Mouse (Mus musculus): ENCODE data around the gene Nhlrc4. TPM values are rescaled to one million over a fixed set of nuclear protein-coding genes. Genes with fewer than 3 reads are reported as not detected.

Nhlrc4 gene
- polyA plus RNA-seq, 1 experiment from 2014 or later: 5.0 TPM

DNA sequence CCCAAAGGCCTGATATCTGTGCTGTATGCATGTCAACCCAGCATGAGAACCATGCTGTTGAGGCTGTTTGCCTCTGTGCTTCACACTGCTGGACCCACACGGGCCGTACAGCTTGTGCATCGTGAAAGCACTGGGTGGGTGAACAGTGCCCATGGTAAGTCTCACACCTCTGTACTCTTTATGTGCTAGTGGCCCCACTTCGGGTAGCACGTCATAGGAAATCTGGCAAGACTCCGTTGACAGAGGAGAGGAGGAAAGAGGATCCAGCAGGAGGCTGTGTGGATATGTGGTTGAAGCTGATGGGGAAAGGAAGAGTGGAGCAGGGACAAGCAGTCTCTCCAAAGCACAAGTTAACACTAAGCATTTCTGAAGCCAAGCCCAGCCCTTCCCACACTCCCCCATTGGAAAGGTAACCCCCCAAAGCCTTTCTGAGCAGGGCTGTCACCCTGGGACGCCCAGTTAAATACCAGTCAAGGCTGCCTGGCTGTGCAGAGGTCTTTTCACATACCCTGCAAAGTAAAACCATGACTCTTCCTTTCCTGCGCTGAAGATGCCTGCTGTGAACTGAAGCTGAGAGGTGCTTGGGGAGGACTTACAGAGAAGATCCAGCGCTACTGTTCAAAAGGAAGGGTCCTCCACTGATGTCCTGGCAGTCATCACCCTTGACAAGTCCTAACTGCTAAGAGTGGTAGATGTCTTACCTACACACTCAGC lies 26.6 kb downstream of the Nhlrc4 start:
- H3K27ac ChIP-seq: no peak overlapping the region
- peaks cover 69% of the 10 kb centered on the region for H3K4me1 ChIP-seq
- H3K9me3 ChIP-seq (replicated peaks): no peaks in the 10 kb centered on the region
- 0 out of 2 replicates have a peak, but pooled peaks cover 2% of the 10 kb centered on the region for H3K36me3 ChIP-seq
- WGBS (ENCODE audit: insufficient replicate concordance): 81% methylated on average over 9 of the region's 9 CpGs
- H3K9ac ChIP-seq: peak overlapping the region; percentile 90
- H3K27me3 ChIP-seq (replicated peaks): no peaks in the 10 kb centered on the region
- peak overlapping the region; percentile 94 for H3K4me3 ChIP-seq
- no peak for ATAC-seq
- H3K4me2 ChIP-seq: peak overlapping the region; percentile 94

DNA sequence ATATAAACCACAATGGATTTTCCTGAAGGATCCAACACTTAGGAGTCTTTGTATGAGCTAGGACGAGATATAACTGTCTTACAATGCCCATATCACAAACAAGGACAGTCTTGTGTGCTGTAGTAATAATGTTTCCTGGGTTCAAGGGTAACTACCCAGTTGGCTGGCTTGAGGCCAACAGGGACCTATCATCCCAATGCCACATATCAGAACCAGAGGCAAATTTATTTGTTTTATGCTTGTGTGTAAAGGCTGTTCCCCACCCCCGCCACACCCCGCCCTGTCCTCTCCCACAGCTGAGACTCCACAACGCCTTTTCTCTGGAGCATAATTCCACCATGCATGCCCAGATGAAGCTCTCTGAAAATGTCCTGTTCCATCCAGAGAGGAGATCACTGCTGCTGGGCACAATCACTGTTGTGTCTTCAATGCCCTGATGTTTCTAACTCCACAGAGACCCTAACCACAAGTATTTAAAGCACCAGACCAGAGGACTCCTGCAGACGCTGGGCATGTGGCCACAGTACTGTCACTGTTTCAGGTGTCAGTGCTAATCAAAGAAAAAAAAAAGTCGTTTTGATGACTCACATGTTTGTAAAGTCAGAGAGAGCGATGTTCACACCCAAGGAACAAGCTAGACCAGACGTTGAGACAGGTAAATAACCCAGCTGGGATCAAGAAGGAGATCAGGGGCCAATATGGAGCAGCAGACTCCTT lies 27.7 kb downstream of the Nhlrc4 start:
- Histone ChIP-seq H3K36me3 (no peaks in the 10 kb centered on the region), H3K9ac (no peak overlapping the region), H3K4me3 (no peak overlapping the region), H3K27me3 (replicated peaks) (no peaks in the 10 kb centered on the region), H3K4me1 (peaks cover 67% of the 10 kb centered on the region), H3K4me2 (no peak overlapping the region), H3K9me3 (replicated peaks) (no peaks in the 10 kb centered on the region), H3K27ac (no peak overlapping the region)
- WGBS (ENCODE audit: insufficient replicate concordance): 64% methylated on average over 8 of the region's 8 CpGs
- ATAC-seq: no peak

DNA sequence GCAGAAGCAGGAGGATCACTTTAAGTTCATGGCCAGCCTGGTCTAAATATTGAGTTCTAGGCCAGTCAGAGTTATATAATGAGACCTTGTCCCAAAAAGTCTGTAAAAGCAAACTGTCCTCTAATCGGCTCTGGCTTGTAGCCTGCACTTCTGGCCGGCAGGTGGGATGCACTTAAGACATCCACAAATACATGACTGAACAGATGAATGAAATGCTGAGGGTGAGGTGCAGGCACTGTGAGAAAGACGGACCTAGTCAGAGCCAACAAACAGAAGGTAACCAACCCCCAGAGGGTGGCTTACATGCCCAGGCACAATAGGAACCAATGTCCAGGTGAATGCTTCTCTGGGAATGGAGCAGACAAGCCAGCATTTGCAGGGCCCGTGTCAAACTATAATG lies 30.5 kb downstream of the Nhlrc4 start:
- 41% methylated on average over 4 of the region's 4 CpGs for WGBS (ENCODE audit: insufficient replicate concordance)
- H3K4me1 ChIP-seq: peaks cover 56% of the 10 kb centered on the region
- no peak overlapping the region for H3K9ac ChIP-seq

DNA sequence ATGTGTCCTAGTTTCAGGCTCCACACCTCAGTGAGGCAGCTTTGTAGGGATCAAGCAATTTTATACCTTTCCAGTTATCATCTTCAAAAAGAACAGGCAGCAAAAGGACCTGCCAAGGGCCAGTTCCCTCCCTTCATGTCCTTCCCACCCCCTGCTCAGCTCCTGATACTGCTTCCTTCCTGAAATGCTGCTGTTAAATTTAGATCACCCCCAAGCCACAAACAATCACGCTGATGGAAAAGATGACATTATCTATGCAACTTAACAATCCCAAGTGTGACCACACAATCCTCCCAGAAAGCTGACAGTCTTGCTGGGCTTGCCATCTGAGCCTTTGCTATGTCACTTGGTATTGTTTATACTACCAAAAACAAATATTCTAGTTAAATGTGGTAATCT lies 30.9 kb downstream of the Nhlrc4 start:
- Histone ChIP-seq H3K27me3 (replicated peaks) (no peaks in the 10 kb centered on the region), H3K9ac (no peak overlapping the region), H3K4me3 (no peak overlapping the region), H3K27ac (no peak overlapping the region), H3K4me1 (peaks cover 54% of the 10 kb centered on the region), H3K9me3 (replicated peaks) (no peaks in the 10 kb centered on the region), H3K36me3 (no peaks in the 10 kb centered on the region), H3K4me2 (peak overlapping the region; percentile 0; the same call in 1 of the 2 replicates)
- 14% methylated on average over 1 of the region's 1 CpGs for WGBS (ENCODE audit: insufficient replicate concordance)
- no peak for ATAC-seq

More for the DNA sequence above, 30.5 kb downstream of the Nhlrc4 start:
- Histone ChIP-seq H3K9me3 (replicated peaks) (no peaks in the 10 kb centered on the region), H3K4me2 (no peak overlapping the region), H3K36me3 (no peaks in the 10 kb centered on the region), H3K4me3 (no peak overlapping the region), H3K27me3 (replicated peaks) (no peaks in the 10 kb centered on the region), H3K27ac (no peak overlapping the region)
- ATAC-seq: no peak

DNA sequence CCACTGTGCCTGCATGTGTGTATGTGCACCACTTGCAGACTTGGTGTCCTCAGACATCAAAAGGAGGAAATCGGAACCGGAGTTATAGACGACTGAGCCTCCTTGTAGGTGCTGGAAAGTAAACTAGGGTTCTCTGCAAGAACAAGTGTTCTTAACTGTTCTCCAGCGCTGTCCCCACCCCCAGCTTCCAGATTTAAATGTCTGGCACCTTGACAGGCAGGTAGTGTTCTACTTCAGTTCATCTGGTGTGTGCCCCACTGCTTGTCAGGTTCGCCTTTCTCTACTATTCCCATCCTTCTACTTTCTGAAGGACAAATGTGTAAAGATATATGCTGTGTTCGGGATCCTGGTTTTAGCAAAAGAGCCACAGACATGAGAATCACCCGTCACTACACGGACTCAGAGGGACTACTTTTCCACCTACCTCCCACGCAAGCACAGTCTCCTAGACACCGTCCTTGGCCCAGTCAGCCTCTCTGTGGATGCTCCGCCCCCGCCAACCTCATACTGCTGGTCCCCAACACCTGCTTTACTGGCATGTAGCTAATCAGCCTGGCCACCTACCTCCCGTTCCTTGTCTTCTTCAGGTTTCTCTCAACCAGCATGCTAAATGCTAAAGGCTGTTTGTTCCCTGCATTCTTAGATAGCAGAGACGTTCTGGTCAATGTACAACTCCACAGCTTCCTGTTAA lies 31.4 kb downstream of the Nhlrc4 start:
- Histone ChIP-seq H3K4me3 (no peak overlapping the region), H3K4me2 (peak overlapping the region; percentile 0), H3K4me1 (peaks cover 49% of the 10 kb centered on the region), H3K9me3 (replicated peaks) (no peaks in the 10 kb centered on the region), H3K27me3 (replicated peaks) (no peaks in the 10 kb centered on the region), H3K9ac (no peak overlapping the region), H3K27ac (no peak overlapping the region), H3K36me3 (no peaks in the 10 kb centered on the region)
- 46% methylated on average over 14 of the region's 14 CpGs for whole genome bisulfite sequencing (ENCODE audit: insufficient replicate concordance)
- no peak for ATAC-seq

DNA sequence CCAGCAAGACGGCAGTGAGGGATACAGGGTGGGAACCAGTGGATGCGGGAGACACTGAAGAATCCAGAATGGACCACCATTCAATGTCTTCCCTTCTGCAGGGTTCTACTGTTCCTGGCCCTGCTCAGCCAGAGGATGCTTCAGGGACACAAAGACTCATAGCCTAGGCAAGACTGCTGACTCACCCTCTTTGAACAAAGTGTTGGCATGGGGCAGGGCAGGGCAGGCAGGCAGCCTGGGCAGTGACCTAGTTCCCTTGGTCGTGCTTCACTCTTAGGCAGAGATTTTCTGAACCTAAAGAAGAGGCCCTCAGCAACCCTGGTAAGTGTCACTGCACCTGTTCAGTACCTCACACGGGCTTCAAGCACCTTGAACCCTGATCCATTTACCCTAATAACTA lies 32.9 kb downstream of the Nhlrc4 start:
- Histone ChIP-seq H3K9me3 (replicated peaks) (no peaks in the 10 kb centered on the region), H3K4me3 (no peak overlapping the region), H3K27me3 (replicated peaks) (no peaks in the 10 kb centered on the region), H3K27ac (no peak overlapping the region), H3K36me3 (peaks cover 3% of the 10 kb centered on the region; the same call in 1 of the 2 replicates), H3K4me1 (peaks cover 37% of the 10 kb centered on the region), H3K9ac (no peak overlapping the region), H3K4me2 (no peak overlapping the region)
- ATAC-seq: no peak
- 69% methylated on average over 4 of the region's 4 CpGs for WGBS (ENCODE audit: insufficient replicate concordance)

DNA sequence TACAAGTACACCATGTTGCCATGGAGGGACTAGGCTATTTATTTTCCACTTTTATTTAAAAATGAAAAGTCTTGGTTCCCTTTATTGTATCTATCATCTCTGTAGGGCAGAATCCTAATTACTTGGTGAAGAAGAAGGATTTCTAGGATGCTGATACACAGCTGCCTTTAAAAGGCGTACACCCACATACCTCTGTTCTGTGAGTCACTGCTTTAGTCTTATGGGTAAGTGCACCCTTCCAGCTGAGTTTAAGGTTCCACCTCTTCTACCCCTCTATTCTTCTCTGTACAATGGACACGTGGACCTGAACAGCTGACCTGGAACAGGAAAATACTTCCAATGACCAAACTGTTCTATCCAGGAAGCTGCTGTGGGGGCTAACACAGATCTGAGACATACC lies 37.1 kb downstream of the Nhlrc4 start:
- Histone ChIP-seq H3K27ac (no peak overlapping the region), H3K27me3 (replicated peaks) (no peaks in the 10 kb centered on the region), H3K9me3 (replicated peaks) (no peaks in the 10 kb centered on the region), H3K4me3 (no peak overlapping the region), H3K4me1 (peaks cover 17% of the 10 kb centered on the region; the same call in 1 of the 2 replicates), H3K36me3 (peaks cover 3% of the 10 kb centered on the region; the same call in 1 of the 2 replicates), H3K9ac (no peak overlapping the region), H3K4me2 (no peak overlapping the region)
- WGBS (ENCODE audit: insufficient replicate concordance): 77% methylated on average over 2 of the region's 2 CpGs
- ATAC-seq: no peak

DNA sequence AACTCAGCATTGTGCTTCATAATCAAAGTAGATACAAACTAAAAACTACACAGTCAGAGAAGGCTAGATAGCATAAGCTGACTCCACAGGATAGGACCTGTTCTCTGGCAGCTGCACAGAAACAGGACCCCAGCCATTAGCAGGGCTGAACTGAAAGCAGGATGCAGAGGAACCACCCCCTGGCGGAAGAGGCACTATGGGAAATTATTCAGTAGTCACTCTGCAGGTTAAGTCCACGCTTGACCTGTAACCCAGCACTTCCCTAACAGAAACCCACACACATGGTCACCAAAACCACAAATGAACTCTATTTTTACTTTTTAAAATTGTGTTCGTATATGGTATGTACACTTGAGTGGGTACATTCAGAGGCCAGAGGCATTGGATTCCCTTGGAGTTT lies 41.7 kb downstream of the Nhlrc4 start:
- no peak for ATAC-seq
- H3K4me1 ChIP-seq: peaks cover 12% of the 10 kb centered on the region; the same call in 1 of the 2 replicates
- WGBS (ENCODE audit: insufficient replicate concordance): 67% methylated on average over 3 of the region's 3 CpGs
- H3K27me3 ChIP-seq (replicated peaks): no peaks in the 10 kb centered on the region
- H3K27ac ChIP-seq: no peak overlapping the region
- H3K9ac ChIP-seq: no peak overlapping the region
- H3K4me2 ChIP-seq: no peak overlapping the region
- no peaks in the 10 kb centered on the region for H3K9me3 ChIP-seq (replicated peaks)
- H3K4me3 ChIP-seq: no peak overlapping the region
- peaks cover 18% of the 10 kb centered on the region for H3K36me3 ChIP-seq

DNA sequence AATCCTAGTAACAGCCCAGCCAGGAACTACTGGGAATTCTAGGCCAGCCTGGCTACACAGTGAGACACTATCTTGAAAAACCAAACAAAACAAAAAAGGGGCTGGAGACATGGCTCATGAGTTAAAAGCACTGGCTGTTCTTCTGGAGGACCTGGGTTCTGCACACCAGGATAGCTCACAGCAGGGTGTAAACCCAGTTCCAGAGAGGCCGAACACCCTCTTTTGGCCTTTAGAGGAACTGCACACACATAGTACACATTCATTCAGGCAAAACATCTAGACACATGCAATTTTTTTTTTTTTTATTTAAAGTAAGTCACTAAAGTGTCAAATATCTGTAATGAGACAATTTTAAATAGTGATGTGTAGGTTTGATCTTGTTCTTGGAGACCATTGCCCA lies 44.6 kb downstream of the Nhlrc4 start:
- Histone ChIP-seq H3K9ac (no peak overlapping the region), H3K36me3 (peaks cover 14% of the 10 kb centered on the region), H3K4me3 (no peak overlapping the region), H3K27ac (no peak overlapping the region), H3K9me3 (replicated peaks) (no peaks in the 10 kb centered on the region), H3K4me1 (peaks cover 23% of the 10 kb centered on the region), H3K27me3 (replicated peaks) (no peaks in the 10 kb centered on the region), H3K4me2 (no peak overlapping the region)
- ATAC-seq: no peak
- WGBS (ENCODE audit: insufficient replicate concordance): 92% methylated on average over 1 of the region's 1 CpGs

DNA sequence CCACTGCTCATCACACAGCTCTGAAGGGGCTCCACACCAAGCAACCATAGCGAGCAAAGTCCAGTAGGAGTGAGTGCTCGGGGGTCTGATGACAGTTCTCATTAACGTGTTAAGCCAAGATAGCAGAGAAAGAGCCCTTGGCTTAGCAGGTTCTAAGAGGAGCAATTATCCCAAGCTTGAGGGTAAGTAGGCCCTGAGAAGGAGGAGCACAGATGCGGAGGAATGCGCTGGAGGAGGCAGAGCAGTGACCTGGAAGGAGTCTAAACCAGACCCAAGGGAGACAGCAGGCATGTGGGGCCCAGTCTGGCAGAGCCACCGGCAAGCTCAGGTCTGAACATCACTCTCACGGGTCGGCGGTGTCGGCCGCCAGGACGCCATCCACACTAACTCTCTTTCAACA lies 48.9 kb downstream of the Nhlrc4 start:
- no peak overlapping the region for H3K9ac ChIP-seq
- no peak overlapping the region for H3K4me3 ChIP-seq
- 72% methylated on average over 12 of the region's 12 CpGs for WGBS (ENCODE audit: insufficient replicate concordance)
- peaks cover 10% of the 10 kb centered on the region; the same call in 1 of the 2 replicates for H3K36me3 ChIP-seq
- no peak overlapping the region for H3K4me2 ChIP-seq
- H3K9me3 ChIP-seq (replicated peaks): no peaks in the 10 kb centered on the region
- ATAC-seq: no peak
- H3K27ac ChIP-seq: no peak overlapping the region
- no peaks in the 10 kb centered on the region for H3K27me3 ChIP-seq (replicated peaks)
- peaks cover 18% of the 10 kb centered on the region for H3K4me1 ChIP-seq

DNA sequence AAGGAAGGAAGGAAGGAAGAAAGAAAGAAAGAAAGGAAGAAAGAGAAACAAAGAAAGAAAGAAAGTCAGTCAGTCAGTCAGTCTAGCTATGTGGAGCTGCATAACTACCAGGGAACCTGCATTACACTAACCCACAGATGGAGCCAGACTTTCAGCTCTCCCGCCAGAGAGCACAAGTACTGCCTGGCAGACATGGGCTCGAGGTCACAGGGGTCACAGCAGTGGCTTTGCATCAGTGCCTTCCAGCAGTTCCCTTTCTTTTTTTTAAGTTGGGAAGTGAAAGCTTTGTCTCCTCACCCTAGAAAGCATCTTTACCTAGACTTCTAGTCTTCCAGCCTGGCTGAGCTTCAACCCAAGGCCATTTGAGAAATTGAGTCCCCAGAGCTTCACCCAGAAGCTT lies 49.3 kb downstream of the Nhlrc4 start:
- Histone ChIP-seq H3K27me3 (replicated peaks) (no peaks in the 10 kb centered on the region), H3K4me1 (peaks cover 18% of the 10 kb centered on the region), H3K27ac (no peak overlapping the region), H3K4me3 (no peak overlapping the region), H3K4me2 (no peak overlapping the region), H3K9ac (no peak overlapping the region), H3K36me3 (peaks cover 6% of the 10 kb centered on the region), H3K9me3 (replicated peaks) (no peaks in the 10 kb centered on the region)
- WGBS (ENCODE audit: insufficient replicate concordance): 33% methylated on average over 2 of the region's 2 CpGs
- ATAC-seq: no peak

Data from liver, embryonic 12.5 days (tissue).